Mouse (Mus musculus): ENCODE results near the gene Ston2. TPM values are rescaled to one million over a fixed set of nuclear protein-coding genes. Genes with fewer than 3 reads are reported as not detected.
"Not testable (repeated sequence)": the region's sequence is repeated elsewhere in the genome, so short reads cannot be mapped to it uniquely, and the experiment has no call there.

Ston2 gene
- polyA plus RNA-seq, 1 experiment: 77.2 TPM

DNA sequence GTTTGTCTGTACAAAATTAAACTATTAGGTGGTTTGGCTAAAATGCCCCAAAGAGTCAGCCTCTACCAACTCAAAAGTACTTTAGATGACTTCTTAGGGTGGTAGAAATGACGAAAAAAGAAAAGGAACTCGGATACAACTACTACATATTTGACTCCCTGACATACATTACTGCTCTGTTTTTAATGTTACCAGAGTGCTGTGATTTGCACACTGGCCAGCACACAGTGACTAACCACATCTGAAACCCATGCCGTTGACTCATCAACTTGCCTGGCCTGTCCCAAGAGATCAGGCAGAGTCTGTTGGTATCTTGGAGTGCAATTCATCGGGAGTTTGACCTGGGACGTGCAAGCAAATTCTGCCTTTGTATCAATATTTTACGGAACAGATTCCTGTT, 197.5 kb downstream of the Ston2 start:
- peaks cover 28% of the 10 kb centered on the region for H3K4me1 ChIP-seq
- TF ChIP-seq FLI1 (IDR thresholded peaks at IDR 0.05; ENCODE audit: low read length): no peak
- no peak for TF ChIP-seq GATA1 (IDR thresholded peaks at IDR 0.05; ENCODE audit: borderline replicate concordance, low read length)
- peaks cover 12% of the 10 kb centered on the region for H3K36me3 ChIP-seq (replicated peaks; ENCODE audit: low read length)
- no peaks in the 10 kb centered on the region for H3K9me3 ChIP-seq
- peak overlapping the region; percentile 97 for H3K4me3 ChIP-seq (replicated peaks)
- H3K27me3 ChIP-seq (replicated peaks): no peaks in the 10 kb centered on the region

DNA sequence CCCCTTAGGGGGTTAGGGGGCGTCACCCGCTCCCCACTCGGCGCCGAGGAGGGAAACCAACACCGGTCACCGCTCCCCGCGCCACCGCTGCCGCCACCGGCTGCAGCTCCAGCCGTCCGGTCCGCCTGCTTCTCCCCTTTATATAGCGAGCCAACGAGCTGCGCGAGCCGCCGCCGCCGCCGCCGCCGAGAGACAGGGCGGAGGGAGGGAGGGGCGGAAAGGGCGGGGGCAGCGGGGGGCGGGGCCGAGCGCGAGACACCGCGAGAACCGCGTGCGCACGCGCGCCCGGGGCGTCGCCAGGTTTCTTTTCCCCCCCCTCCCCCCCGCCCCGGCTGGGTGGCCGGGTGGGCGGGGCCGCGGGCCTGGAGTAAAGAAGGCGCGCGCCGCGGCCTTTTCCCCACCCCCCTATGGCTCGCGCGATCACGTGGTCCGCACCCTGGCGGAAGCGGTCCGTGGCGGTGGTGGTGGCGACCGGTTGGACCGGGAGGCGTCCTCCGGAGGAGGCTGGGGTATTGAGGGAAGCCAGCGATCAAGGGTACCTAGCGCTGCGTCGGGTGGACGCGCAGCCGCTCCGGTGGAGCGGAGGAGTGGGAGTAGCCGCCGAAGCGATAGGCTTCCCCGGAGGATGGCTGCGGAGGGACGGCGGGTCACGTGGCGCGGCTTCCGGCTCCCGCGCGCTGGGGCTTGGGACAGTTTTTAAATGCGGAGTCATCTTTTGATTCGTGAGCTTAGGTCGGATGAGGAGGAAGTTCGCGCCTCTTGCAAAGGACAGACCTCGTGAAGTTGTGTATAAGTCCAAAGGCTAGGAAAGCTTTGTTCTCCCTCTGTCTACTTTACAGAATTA, 198.1 kb downstream of the Ston2 start, which contains the start of gene Gtf2a1:
Gtf2a1 (minus strand) TSS at position 641 of the 844 bp plus-strand sequence.
- peaks cover 34% of the 10 kb centered on the region for H3K4me1 ChIP-seq
- H3K9me3 ChIP-seq: no peaks in the 10 kb centered on the region
- no peaks in the 10 kb centered on the region for H3K27me3 ChIP-seq (replicated peaks)
- TF ChIP-seq GATA1 (IDR thresholded peaks at IDR 0.05; ENCODE audit: borderline replicate concordance, low read length): no peak
- no peak for TF ChIP-seq FLI1 (IDR thresholded peaks at IDR 0.05; ENCODE audit: low read length)
- H3K36me3 ChIP-seq (replicated peaks; ENCODE audit: low read length): peaks cover 16% of the 10 kb centered on the region
- peak within 1 kb of the TSS; percentile 97 for H3K4me3 ChIP-seq (replicated peaks)

DNA sequence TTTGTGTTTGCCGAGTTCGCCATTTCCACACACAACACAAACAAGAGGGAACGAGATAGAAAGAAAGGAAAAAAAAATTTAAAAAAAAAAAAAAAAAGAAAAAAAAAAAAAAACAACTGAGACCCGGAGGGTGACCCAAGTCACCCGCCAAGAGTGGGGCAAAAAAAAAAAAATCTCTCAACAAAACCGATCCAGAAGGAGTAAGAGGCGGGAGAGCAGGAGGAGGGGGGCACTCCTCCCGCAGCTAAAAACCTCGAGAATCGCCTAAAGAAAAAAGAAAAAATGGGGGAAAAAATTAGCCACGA, 198.7 kb downstream of the Ston2 start:
- H3K4me1 ChIP-seq: peaks cover 39% of the 10 kb centered on the region
- peaks cover 22% of the 10 kb centered on the region for H3K36me3 ChIP-seq (replicated peaks; ENCODE audit: low read length)
- no peaks in the 10 kb centered on the region for H3K9me3 ChIP-seq
- TF ChIP-seq FLI1 (IDR thresholded peaks at IDR 0.05; ENCODE audit: low read length): no peak
- TF ChIP-seq GATA1 (IDR thresholded peaks at IDR 0.05; ENCODE audit: borderline replicate concordance, low read length): no peak
- no peaks in the 10 kb centered on the region for H3K27me3 ChIP-seq (replicated peaks)
- peak overlapping the region; percentile 97 for H3K4me3 ChIP-seq (replicated peaks)

DNA sequence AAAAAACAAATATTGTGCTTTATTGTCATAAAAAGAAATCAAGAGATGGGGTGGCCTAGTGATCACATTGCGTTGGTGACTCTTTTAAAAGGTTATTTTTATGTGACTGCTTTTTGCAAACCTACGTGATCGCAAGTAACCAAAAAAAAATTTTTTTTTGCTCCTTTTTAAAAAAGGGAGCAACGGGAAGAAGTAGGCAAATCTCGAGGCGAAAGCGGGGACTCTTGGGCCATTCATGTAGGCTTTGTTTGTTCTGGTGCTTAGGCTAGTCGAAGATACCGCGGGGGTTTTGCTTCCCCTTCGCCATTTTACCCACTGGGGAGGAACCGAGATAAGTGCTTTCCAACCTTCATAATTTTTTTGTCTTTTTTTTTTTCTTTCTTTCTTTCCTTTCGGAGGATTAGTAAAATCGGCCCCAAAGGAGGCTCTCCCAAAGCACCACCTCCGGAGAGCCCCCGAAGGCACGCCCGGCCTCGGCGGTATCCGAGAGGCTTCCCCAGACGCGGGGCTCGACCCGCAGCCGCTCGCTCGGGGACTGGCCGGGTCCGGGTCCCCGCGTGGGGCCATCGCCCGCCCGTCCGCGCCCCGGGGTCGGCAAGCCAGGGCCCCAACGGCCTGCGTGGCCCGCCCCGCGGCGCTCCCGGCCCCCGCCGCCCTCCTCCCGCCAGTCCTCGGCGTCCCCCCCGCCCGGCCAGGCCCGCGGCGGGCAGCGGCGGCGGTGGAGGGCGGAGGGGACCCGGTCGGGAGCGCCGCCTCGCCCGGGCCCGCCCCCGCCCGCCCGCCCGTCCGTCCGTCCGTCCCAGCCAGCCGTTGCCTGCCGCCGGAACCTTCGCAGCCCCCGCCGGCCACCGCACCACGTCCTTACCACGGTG, 199.3 kb downstream of the Ston2 start:
- TF ChIP-seq FLI1 (IDR thresholded peaks at IDR 0.05; ENCODE audit: low read length): no peak
- no peak for TF ChIP-seq GATA1 (IDR thresholded peaks at IDR 0.05; ENCODE audit: borderline replicate concordance, low read length)

DNA sequence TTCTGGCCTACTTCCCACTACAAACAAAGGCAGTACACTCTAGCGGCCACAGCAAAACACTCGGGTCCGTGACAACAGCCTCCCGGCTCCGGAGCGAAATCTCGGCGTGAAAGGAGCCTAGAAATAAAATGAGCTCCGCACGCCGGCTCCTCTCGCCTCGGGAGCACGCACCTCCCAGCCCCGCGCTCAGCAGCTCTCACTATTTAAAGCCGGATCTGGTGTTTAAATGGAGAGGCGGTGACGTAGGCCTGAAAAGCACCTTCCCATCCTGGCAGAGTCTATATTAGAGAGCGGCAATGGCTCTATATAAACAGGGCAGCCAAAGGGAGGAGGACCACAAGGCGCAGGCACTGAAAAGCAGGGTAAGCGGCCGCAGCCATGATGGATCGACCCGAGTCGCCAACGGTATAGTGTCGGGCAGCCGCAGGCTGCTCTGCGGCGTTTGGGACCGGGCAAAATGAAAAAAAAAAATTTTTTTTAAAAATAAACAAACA, 200.0 kb downstream of the Ston2 start:
- peaks cover 35% of the 10 kb centered on the region for H3K36me3 ChIP-seq (replicated peaks; ENCODE audit: low read length)
- H3K9me3 ChIP-seq: no peaks in the 10 kb centered on the region
- TF ChIP-seq FLI1 (IDR thresholded peaks at IDR 0.05; ENCODE audit: low read length): no peak
- no peak for TF ChIP-seq GATA1 (IDR thresholded peaks at IDR 0.05; ENCODE audit: borderline replicate concordance, low read length)
- H3K4me3 ChIP-seq (replicated peaks): peak overlapping the region; percentile 97
- peaks cover 52% of the 10 kb centered on the region for H3K4me1 ChIP-seq
- H3K27me3 ChIP-seq (replicated peaks): no peaks in the 10 kb centered on the region

More for the DNA sequence above, 199.3 kb downstream of the Ston2 start:
- H3K36me3 ChIP-seq (replicated peaks; ENCODE audit: low read length): peaks cover 28% of the 10 kb centered on the region
- H3K9me3 ChIP-seq: no peaks in the 10 kb centered on the region
- H3K4me3 ChIP-seq (replicated peaks): peak overlapping the region; percentile 97
- no peaks in the 10 kb centered on the region for H3K27me3 ChIP-seq (replicated peaks)
- H3K4me1 ChIP-seq: peaks cover 45% of the 10 kb centered on the region

DNA sequence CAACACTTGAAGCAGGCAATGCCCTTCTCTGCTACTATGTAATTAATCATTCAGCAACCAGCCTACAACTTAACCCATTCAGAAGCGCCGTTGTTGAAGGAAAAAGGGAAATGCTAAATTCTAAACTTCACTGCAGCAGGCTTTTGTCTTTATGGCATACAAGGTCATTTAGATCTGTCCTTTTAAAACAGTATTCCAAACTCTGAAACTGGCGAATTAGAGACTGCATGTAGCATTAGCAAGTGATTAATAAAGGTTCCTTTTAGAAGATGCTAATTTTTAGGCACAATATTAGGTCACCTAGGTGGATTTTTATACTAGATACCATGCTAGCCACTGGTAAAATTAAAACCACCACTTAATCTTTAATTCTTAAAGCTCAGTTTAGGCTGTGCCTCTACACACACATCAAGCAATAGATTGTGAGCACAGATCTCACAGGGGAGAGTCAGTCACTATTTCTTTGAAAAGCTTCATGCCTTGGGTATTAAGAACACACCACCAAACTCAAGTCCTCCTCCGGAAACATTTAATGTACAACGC, 200.6 kb downstream of the Ston2 start:
- H3K36me3 ChIP-seq (replicated peaks; ENCODE audit: low read length): peaks cover 41% of the 10 kb centered on the region
- H3K27me3 ChIP-seq (replicated peaks): no peaks in the 10 kb centered on the region
- H3K4me1 ChIP-seq: peaks cover 58% of the 10 kb centered on the region
- peak overlapping the region; percentile 97 for H3K4me3 ChIP-seq (replicated peaks)
- no peaks in the 10 kb centered on the region for H3K9me3 ChIP-seq
- TF ChIP-seq FLI1 (IDR thresholded peaks at IDR 0.05; ENCODE audit: low read length) (no peak), GATA1 (IDR thresholded peaks at IDR 0.05; ENCODE audit: borderline replicate concordance, low read length) (no peak)

DNA sequence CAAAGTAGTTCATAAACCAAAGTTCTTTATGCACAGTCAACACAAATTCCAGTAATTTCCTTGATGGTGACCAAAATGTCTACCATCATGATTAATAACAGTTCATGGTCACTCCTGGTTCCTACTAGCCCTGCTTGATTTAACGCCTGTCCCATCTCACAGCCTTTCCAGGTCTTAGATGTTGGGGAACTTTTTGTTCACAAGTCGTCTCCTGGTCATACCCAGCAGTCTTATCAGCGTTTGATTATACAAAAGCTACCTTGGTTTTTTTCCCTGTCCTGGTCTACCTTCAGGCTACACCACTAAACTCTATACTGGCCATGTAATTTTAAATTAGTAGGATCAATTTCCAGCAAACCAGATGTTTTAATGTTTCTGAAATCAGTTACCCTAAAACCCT, 201.1 kb downstream of the Ston2 start:
- Histone ChIP-seq H3K9me3 (no peaks in the 10 kb centered on the region), H3K27me3 (replicated peaks) (no peaks in the 10 kb centered on the region), H3K4me1 (peaks cover 61% of the 10 kb centered on the region), H3K4me3 (replicated peaks) (peak overlapping the region; percentile 97), H3K36me3 (replicated peaks; ENCODE audit: low read length) (peaks cover 46% of the 10 kb centered on the region)
- TF ChIP-seq FLI1 (IDR thresholded peaks at IDR 0.05; ENCODE audit: low read length) (no peak), GATA1 (IDR thresholded peaks at IDR 0.05; ENCODE audit: borderline replicate concordance, low read length) (no peak)

DNA sequence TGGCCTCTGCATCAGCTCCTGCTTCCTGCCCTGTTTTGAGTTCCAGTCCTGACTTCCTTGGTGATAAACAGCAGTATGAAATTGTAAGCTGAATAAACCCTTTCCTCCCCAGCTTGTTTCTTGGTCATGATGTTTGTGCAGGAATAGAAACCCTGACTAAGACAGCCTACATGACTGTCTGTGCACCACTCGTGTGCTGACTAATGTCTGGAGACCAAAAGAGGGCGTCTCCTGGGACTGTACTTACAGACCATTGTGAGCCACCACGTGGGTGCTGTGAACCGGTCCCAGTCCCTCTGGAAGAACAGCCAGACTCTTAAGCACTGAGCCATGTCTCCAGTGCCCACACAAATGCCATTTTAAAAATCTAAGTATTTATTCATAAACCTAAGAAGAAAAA, 202.4 kb downstream of the Ston2 start:
- peaks cover 62% of the 10 kb centered on the region for H3K4me1 ChIP-seq
- peak overlapping the region; percentile 65 for H3K4me3 ChIP-seq (replicated peaks)
- H3K36me3 ChIP-seq (replicated peaks; ENCODE audit: low read length): peaks cover 58% of the 10 kb centered on the region
- H3K27me3 ChIP-seq (replicated peaks); H3K9me3 ChIP-seq: not testable (repeated sequence)

DNA sequence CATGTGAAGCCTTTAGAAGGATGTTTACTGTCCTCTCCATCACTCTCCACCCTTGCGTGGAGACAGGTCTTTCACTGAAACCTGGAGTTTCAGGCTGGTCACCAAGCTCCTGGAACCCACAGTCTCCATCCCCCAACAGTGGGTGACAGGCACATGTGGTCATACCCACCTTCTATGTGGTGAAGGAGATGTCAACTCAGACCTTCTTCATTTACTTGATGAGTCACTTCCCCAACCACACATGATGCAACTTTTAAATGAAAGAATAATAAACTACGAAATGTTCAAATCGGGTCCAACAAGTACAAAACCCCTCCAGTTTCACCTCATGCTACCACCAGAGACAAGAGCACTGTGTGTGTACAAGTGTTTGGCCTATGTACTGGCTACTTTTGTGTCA, 203.0 kb downstream of the Ston2 start:
- Histone ChIP-seq H3K36me3 (replicated peaks; ENCODE audit: low read length) (peaks cover 63% of the 10 kb centered on the region), H3K27me3 (replicated peaks) (no peaks in the 10 kb centered on the region), H3K4me1 (peaks cover 65% of the 10 kb centered on the region), H3K4me3 (replicated peaks) (peak overlapping the region; percentile 42), H3K9me3 (no peaks in the 10 kb centered on the region)
- no peak for TF ChIP-seq GATA1 (IDR thresholded peaks at IDR 0.05; ENCODE audit: borderline replicate concordance, low read length)
- TF ChIP-seq FLI1 (IDR thresholded peaks at IDR 0.05; ENCODE audit: low read length): no peak
